Mouse (Mus musculus) stomach, postnatal 0 days (tissue): ENCODE measurements around the gene Npm3.

Experiments used
- CTCF ChIP-seq: IDR thresholded peaks from 2 replicates; pipeline ENCODE4 v1.5.1; 2016; ENCODE audit warnings: antibody characterized with exemption, low read depth, mild to moderate bottlenecking, moderate library complexity
- EP300 ChIP-seq: optimal IDR thresholded peaks from 2 replicates; pipeline ENCODE3; 2016; ENCODE audit warnings: antibody characterized with exemption

DNA sequence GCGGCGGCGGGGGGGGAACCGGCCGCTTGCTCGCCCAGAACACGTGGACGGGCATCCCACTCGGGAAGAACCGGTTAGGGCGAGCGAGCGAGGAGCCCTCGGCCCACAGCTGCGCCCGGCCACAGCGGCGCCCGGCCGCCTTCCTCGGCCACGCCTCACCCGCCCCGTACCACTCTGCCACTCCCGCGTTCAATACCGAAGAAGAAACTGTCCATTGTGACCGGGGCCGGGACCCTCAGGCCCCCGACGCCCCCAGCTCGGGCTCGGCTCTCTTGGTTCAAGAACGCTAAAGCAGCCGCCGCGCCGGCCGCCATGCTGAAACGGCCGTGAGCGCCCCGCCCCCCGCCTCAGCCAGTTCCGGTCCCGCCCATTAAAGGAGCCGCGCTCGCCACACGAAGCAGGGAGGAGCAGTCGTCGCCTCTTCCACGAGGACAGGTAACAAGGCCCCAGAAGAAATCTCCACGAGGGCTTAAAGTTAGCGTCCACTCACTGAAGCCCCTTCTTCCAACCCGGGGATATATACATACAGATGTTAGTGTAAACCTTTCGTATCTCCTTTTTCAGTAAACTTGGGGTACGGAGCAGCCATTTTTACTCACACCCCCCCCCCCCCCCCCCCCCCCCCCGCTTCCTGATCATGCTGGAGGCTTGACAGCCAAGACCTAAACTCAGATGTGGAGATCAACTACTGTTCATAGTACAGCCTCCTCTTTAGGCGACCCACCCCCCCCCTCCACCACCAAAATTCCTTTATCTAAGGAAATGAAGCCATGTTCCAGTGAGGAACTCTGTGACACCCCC, at the start of gene Npm3:
- no peak for TF ChIP-seq CTCF
- no peak for TF ChIP-seq EP300
